Mouse (Mus musculus) layer of hippocampus, postnatal 25 days (tissue): ENCODE measurements at regions not wholly inside any gene's neighbourhood (a gene's known extent, or its start where the extent isn't known, plus 50 kb on each side); places are given as distances from the start of the nearest gene placed in this dataset.

Experiments used
- DNase-seq, 2 experiments: peaks; one replicate each; pipeline ENCODE4 v3.0.0; 2022; ENCODE audit warnings: mixed read lengths in 2 of 2, low spot score in 1 of 2; ENCODE audit errors: extremely low spot score in 1 of 2

DNA sequence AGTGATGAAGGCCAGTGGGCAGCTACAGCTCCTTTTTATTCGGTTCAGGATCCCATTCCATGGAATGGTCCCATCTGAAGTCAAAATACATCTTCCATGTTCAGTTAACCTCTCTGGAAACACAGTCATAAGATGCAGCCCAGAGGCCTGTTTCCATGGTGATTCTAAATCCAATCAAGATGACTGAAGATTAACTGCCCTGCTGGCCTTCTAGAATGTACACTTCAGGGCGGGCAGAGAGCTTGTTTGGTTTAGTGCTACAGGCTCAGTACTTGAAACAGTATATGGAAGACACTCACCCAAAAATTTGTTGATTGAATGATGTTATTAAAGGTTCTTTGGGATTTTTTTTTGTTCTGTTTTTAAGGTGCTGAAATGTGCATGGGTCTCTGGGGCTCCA lies 148.0 kb upstream of the Mkln1 start:
- DNase-seq, result no peak

DNA sequence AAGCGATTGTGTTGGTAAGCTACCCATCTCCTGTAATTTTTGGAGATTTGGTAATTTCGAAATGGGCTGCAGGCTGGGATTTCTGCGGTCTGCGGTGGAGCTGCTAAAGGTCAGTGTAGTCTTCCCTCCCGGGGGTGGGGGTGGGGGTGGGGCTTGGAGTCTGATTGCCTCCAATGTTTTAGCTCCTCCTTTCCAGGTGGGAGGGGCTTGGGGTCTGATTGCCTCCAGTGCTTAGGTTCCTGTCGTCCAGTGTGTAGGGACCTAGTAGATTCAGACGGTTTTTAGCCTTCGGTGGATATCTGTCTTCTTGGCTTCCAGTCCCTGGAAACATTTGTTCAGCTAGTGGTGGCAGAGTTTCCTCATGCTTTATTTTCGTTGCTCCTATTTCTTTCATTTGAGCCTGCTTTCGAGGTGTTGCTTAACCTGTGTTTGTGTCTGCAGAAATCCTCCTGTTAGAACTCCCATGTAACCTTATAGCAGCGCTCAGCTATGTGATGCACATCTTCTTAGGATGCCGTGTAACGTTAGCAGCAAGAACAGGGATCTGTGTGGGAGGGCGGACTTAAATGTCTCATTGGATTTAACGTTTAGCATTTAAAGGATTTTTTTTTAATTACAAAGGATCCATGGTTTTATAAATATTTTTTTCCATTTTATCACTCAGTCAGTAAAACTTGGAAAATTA lies 145.1 kb upstream of the Mkln1 start:
- no peak for DNase-seq

DNA sequence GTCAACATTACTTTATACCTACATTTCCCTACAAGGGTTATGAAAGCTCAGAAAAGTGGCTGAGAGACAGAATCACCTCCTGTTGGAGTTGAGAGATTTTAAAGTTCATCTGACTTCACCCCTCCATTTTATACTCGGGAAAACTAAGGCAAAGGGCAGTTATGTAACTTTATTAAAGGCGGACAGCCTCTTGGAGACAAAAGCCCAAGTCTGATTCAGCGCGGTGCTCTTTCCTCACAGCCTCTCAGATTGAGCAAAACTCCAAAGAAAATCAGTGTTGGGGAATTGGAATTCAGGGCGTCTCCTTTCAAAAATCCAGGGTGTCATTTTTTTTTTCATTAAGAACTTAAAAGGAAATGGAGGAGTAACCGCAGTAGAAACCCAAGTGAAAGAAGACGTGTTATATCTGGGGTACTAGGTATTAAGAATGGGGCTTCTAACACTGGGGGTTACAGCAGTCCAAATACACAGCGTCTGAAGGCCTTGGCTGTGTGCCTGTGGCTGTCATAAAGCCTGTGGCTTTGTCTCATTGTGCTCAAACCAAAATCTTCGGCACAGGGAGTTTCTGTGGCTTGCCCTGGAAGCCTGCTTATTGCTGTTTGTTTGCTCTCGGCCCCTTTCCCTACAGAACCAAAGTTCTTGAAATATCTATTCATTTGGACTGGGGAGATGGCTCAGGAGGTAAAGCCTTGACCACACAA lies 137.7 kb upstream of the Mkln1 start:
- no peak for DNase-seq

- no peak for DNase-seq
These were observed 136.6 kb upstream of the Mkln1 start for GRCm38 (mm10) chr6:31261797-31262540.

DNA sequence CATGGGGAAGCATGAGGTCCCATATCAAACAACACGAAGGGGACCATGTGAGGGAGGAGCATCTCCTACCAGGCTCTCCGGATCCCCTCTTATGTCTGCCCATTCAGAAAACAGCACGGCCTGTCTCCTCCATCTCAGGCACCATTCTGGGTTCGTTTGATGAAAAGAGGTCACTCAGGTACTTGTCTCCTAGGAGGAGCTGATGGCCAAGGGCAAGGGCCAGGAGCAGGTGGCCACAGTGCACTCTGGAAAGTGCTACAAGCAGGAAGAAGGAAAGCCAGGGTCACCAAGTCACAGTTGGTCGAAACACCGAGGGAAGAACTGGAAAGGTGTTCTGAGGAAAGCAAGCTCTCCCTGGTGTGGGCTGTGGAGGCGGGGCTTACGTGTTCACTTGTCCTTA lies 135.9 kb upstream of the Mkln1 start:
- no peak for DNase-seq

DNA sequence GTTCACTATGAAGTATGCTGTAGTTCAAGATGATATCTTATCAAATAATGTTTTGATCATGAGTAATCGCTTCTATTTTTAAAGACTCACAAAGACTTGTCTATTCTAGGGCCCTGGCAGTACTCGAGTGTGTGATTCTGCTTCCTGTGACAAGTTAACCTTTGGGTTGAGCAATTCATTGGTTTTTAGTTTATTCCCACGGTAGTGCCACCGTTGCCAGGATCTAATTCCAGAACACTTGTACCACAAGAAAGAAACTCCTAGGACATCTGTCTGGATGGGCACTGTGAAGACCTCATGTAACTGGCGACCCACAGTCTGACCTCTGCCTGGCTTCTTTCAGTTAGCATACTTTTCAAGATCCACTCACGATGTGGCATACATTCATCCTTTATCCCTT lies 134.7 kb upstream of the Mkln1 start:
- no peak for DNase-seq

- no peak for DNase-seq
These were observed 132.0 kb upstream of the Mkln1 start for GRCm38 (mm10) chr6:31266441-31267040.

DNA sequence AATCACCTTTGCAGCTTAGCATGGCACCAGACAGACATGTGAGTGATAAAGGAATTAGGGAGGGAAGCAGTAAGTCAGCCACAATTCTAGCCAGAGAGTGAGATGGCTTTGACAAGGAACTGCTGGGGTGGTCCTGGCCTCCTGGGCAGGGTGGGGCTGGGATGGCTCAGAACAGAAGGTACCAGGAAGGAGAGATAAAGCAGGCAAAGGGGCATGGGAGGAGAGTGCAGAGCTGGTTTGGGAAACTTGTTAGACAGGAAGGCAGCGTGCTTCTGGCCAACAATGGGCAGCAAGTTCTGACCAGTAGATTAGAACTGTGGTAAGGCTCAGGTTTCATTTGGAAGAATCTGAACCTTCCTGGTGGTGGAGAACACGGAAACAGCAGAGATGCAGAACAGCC lies 130.5 kb upstream of the Mkln1 start:
- DNase-seq, result no peak

DNA sequence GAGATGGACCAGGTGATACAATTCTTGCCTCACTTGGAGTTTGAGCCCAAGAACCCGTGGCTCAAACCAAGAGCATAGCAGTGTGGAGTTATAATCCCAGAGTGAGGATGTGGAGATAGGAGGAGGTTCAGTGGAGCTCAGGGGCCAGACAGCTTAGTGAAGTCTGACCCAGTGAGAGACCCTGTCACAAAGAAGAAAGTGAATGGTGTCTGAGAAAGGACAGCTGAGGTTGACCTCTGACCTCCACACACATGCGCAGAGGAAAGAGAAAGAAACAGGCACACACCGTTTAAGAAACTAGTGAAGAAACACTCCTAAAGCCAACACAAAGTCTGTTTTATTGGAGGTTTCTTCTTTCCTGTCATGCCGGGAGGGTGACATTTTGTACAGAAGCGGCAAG lies 124.7 kb upstream of the Mkln1 start:
- DNase-seq, result no peak

- DNase-seq, result no peak
These were observed 124.3 kb upstream of the Mkln1 start for GRCm38 (mm10) chr6:31274236-31274635.

DNA sequence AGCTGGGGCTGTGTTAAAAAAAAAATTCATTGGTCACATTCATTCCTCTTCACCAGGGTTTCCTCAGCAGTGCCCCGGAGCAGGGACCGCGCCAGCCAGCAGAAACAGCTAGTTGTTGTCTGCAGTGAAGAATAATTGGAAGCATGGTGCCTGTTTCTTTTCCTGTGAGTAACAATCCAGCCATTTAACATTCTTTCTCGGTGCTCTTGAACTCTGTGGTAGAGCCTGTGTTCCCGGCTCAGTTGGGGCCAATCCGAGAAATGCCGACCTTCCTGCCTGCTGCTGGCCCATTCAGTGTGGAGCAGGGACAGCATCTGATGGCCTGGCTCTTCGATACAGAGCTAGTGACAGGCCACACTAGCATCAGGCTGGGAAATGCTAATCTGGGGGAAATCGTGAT lies 120.7 kb upstream of the Mkln1 start:
- DNase-seq, result no peak

- no peak for DNase-seq
These were observed 114.6 kb upstream of the Mkln1 start for GRCm38 (mm10) chr6:31283973-31284372.

- DNase-seq, result no peak
These were observed 114.1 kb upstream of the Mkln1 start for GRCm38 (mm10) chr6:31284390-31284789.

DNA sequence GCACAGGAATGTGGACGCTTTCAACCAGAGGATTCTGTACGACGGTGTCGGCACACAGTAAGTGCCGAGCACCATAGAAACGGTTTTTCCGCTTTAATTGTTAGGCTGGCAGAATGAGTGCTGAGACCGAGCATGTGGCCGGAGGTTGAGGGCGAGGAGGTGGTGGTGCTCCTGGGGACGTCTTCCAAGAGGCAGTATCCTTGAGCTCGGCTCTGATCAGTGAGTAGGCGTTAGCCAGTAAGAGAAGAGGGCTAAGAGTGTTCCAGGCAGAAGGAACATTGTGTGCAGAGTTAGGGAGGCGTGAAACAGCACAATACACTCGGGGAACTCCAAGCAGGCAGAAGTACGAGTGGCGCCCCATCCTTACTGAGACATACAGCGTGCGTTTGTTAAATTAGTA lies 113.5 kb upstream of the Mkln1 start:
- DNase-seq, result no peak

DNA sequence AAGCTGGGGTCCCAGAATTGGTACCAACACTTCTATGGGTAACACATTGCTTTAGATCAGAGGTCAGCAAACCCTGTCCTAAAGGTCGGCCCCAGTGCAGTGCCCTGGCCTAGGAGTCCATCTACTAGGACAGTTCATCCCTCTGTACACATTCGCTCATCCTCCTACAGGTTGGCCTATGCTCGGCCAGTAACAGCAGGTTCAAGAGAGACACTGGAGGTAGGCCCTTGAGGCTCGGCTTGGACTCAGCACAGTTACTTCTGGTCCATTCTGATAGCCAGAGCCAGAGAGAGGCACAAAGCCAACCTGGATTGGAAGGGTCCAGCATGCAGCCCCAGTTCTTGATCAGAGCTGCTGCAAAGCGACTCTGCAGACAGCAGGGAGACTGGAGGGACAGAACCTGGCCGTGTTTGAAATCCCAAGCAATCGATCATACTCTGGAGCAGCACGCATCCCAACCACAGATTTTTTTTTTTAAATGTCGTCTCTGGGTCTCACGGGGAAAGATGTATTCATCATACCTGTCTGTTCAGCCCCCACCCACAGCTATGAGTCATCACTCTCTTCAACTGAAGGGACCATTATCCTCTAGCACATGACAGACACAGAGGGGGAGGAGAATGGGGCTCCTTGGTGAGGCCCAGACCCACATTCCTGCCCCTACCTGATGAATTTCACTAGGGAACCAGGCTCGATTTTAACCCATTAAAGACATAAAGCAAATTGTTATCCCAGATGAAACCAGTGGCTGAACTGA lies 112.4 kb upstream of the Mkln1 start:
- no peak for DNase-seq

DNA sequence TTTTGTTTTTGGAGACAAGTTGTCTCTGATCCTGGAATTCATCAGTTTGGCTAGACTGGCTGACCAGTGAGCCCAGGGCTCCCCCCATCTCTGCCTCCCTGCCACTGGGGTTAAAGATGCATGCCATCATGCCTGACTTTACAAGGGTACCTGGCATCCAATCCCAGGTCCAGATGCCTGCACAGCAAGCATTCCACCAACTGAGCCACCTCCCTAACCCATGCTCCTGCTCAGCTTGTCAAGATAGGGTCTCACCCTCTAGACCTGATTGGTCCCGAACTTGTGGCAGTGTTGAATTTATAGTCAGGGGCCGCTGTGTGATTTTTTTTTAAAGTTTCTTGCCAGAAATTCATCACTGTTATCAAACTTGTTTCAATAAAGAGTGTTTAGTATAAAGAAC lies 111.4 kb upstream of the Mkln1 start:
- no peak for DNase-seq

GRCm38 (mm10) chr6:31287686-31288085 lies 110.8 kb upstream of the Mkln1 start:
- no peak for DNase-seq

GRCm38 (mm10) chr6:31288421-31289233 lies 109.9 kb upstream of the Mkln1 start:
- DNase-seq, result no peak

DNA sequence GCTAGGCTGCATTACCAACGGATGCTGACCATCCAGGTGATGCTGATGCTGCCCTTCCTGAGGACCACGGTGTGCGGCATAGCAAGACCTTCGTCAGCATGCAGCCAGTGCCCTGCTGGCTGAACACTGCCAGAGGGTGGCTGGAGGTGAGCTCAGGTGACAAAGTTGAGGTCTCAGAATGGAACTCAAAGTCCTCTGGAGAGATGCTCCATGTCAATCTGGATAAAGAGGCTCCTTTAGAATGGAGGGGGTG lies 109.4 kb upstream of the Mkln1 start:
- DNase-seq, result no peak

- DNase-seq, result no peak
These were observed 106.5 kb upstream of the Mkln1 start for GRCm38 (mm10) chr6:31292081-31292480.
